Mouse (Mus musculus) ZHBTc4 (cell line): ENCODE results near the gene Olfr1051.
"Not testable (repeated sequence)": the region's sequence is repeated elsewhere in the genome, so short reads cannot be mapped to it uniquely, and the experiment has no call there.

Source experiments
- DNase-seq: peaks from one replicate; pipeline ENCODE4 v3.0.0-alpha.2; 2011; ENCODE audit warnings: low read depth, low spot score

The Olfr1051 gene

GRCm38 (mm10) chr2:86278988-86279387 lies at the start of gene Olfr1051:
Gene Olfr1051, minus strand, starts transcription at chr2:86279088.
- not testable (repeated sequence) for DNase-seq

- no peak for DNase-seq
Observed at GRCm38 (mm10) chr2:86315184-86315583, 36.3 kb upstream of the Olfr1051 start, which contains the start of gene Olfr1053. Gene Olfr1053, minus strand, starts transcription at chr2:86315284.

GRCm38 (mm10) chr2:86292155-86292554 lies 13.3 kb upstream of the Olfr1051 start, which contains the start of gene Olfr1052:
Gene Olfr1052, plus strand, starts transcription at chr2:86292455.
- no peak for DNase-seq

DNA sequence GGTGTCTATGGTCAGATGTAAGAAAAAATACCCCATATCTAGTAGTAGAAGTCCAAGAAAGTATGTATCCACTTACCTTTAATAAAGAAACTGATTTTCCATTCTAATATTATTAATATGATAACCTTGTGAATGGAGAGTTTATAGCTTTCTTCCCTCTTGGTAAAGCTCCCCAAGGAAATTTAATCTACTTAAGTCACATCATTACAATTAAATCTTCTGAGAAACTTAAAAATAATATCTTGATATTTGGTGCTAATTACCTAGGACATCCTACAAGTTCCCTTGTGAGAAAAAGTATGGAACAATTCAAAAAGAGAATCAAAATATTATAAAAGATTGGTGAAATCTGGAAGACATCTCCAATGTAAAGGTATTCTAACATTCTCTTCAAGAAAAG lies 20.7 kb downstream of the Olfr1051 start, which contains the start of gene Olfr1049:
Gene Olfr1049 (minus strand): TSS at position 101 of the 400 bp plus-strand sequence.
- not testable (repeated sequence) for DNase-seq

DNA sequence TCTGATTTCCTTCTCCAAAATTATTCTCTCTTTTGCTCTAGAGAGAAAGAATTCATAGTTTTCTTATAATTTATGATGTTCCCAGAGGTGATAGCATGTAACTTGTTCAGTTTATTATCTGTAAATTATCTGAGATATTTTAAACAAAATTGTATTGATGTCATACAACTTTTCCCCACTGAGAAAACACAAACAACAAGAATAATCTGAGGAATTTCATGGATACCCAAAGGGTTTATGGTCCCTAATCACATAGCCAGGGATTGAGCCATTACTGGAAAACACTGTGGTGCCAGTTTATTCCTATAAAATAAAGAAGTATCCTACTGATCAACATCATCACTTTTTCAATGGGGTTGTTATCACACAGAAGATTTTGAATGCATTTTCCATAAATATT lies 38.7 kb downstream of the Olfr1051 start, which contains the start of gene Olfr1048:
Gene Olfr1048 (minus strand): TSS at position 101 of the 400 bp plus-strand sequence.
- no peak for DNase-seq

DNA sequence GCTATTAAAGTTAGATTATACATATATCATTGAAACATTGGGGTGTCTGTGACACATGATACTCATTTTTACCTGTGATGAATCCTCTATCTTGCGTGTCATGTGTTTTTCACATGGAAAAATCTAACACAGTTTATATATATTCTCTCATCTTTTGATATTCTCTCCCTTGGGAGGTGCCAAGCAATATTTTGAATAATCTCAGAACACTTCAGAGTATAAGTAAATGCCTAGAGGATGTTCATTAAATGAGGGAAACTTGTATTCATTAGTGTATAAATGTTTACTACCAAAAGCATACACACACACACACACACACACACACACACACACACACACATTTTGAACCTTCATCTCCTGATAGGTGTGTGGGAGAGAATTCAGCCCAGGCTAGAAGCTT lies 47.6 kb downstream of the Olfr1051 start, which contains the start of gene Olfr1047:
Gene Olfr1047 (minus strand): TSS at position 101 of the 400 bp plus-strand sequence.
- no peak for DNase-seq
